In the genomic region with DNA sequence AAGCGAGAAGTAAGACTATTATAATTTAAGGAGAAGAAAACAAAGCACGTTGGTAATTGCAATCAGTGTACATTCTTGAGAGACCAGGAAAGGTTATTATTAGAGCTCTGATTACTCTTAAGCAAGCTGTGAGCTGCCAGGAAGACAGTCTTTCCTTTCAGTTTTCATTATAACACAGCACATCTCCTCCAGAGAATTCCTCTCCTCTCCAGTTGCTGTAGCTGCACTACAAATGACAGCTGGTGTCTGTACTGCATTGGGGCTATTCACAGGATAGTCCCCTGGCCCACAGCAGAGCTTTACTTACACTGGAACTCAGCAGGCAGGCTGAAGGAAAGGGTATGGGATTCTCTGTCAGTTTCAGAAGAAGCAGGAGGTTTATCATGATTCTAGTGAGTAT, we compare ENCODE assay signal across 1 mouse cellular context.
A peak's percentile ranks its signal among the peaks of the same experiment; 100 is the strongest.
TF ChIP-seq lines count a peak whose summit lies in the region.

No protein-coding gene starts in this region.

TF ChIP-seq in myocyte, 11 proteins besides CTCF, POLR2A, EP300 and RAD21:
- no peak for TF ChIP-seq POLR2AphosphoS2 (IDR thresholded peaks at IDR 0.05; ENCODE audit: insufficient read length, low read depth)
- peak in 2 of 3 experiments; percentile 42 to 72 for TF ChIP-seq MYOG (IDR thresholded peaks at IDR 0.05; ENCODE audit: control insufficient read depth in 1 of 3, insufficient read depth in 1 of 3, insufficient read length in 2 of 3, low read depth in 2 of 3)
- TF ChIP-seq MYOD1 (IDR thresholded peaks at IDR 0.05; ENCODE audit: control insufficient read depth in 1 of 3, insufficient read length in 2 of 3, low read depth in 2 of 3), result peak; percentile 32 to 59 (median 36)
